ENCODE assay signal across 8 mouse cellular contexts in the genomic region with DNA sequence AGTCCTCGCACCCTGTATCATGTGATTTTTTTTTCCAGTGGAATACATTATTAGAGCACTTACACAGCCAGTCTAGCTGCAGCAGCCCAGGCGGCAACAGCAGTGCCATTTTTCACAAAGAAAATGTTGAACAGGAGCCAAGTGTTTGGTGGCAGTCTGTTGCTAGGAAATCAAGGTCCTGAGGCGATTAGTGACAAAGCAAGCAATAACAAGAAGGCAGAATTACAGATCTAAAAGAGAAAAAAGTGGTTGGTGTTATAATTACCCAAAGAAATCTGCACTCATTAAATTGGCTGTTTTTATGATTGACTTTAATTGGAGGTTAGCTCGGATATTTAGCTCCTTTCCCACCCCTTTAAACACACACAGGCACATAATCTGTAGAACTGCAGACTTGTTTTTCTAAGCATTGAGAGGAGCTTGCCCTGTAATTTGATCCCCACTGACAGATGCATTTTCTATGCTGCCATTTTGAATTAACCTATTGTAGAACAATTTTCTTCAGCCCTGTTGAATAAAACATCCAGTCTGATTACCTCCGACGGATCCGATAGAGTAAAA.
DNase-seq lines count a peak whose midpoint lies in the region; ATAC-seq and TF ChIP-seq lines count a peak whose summit lies in the region.

No protein-coding gene starts in this region.

- no peak for TF ChIP-seq CTCF in lung, embryonic 14.5 days (IDR thresholded peaks at IDR 0.05; ENCODE audit: low read depth)
- no peak for TF ChIP-seq CTCF in hindbrain, postnatal 0 days (IDR thresholded peaks at IDR 0.05; ENCODE audit: low read depth)
- no peak for TF ChIP-seq CTCF in olfactory bulb, adult 2 months (IDR thresholded peaks at IDR 0.05; ENCODE audit: insufficient read depth, low read depth, low read length)
- no peak for TF ChIP-seq CTCF in liver, postnatal 0 days (IDR thresholded peaks at IDR 0.05; ENCODE audit: low read depth)

- no peak for TF ChIP-seq EP300 in liver, postnatal 0 days (IDR thresholded peaks at IDR 0.05; ENCODE audit: low read depth)

- no peak for TF ChIP-seq POLR2A in olfactory bulb, adult 2 months (IDR thresholded peaks at IDR 0.05; ENCODE audit: insufficient read depth, low read depth, low read length)

- peak overlapping the region; percentile 3; the same call in 1 of the 2 replicates for H3K4me2 ChIP-seq in lung, embryonic 14.5 days
- peak overlapping the region; percentile 48 for H3K4me2 ChIP-seq in hindbrain, postnatal 0 days (ENCODE audit: low read depth, low read length)
- H3K4me2 ChIP-seq in liver, postnatal 0 days (ENCODE audit: low read depth, low read length) = no peak overlapping the region

- H3K4me3 ChIP-seq in lung, embryonic 14.5 days (ENCODE audit: low read depth, low read length) = no peak overlapping the region
- no peak overlapping the region for H3K4me3 ChIP-seq in forebrain, embryonic 10.5 days
- no peak overlapping the region for H3K4me3 ChIP-seq in hindbrain, postnatal 0 days (ENCODE audit: low read length)
- H3K4me3 ChIP-seq in olfactory bulb, adult 2 months (ENCODE audit: insufficient read depth, low read depth, low read length) = no peak overlapping the region
- H3K4me3 ChIP-seq in liver, postnatal 0 days (ENCODE audit: low read depth, low read length) = no peak overlapping the region

- DNase-seq in lung, embryonic 14.5 days = peak; percentile 78
- DNase-seq in lung, postnatal 14 days = no peak
- peak; percentile 80 for DNase-seq in forebrain, embryonic 10.5 days (ENCODE audit: extremely low spot score, low spot score)
- peak; percentile 95 for DNase-seq in hindbrain, postnatal 0 days (ENCODE audit: low spot score)
- DNase-seq in left cerebral cortex, adult 9 months (ENCODE audit: low spot score in 2 of 2) = peak; percentile 58 to 72
- no peak for DNase-seq in liver, postnatal 0 days

- no peak overlapping the region; the same call in 1 of the 2 replicates for H3K27ac ChIP-seq in lung, embryonic 14.5 days (ENCODE audit: low read depth)
- H3K27ac ChIP-seq in forebrain, embryonic 10.5 days = peak overlapping the region; percentile 88
- peak overlapping the region; percentile 86 for H3K27ac ChIP-seq in hindbrain, postnatal 0 days
- peak overlapping the region; percentile 57; the same call in 1 of the 2 replicates for H3K27ac ChIP-seq in olfactory bulb, adult 2 months (ENCODE audit: insufficient read depth, low read depth, low read length)
- H3K27ac ChIP-seq in liver, postnatal 0 days (ENCODE audit: low read depth) = no peak overlapping the region

- WGBS in lung, embryonic 14.5 days = 33% methylated on average over 7 of the region's 7 CpGs
- WGBS in forebrain, embryonic 10.5 days = 4% methylated on average over 7 of the region's 7 CpGs
- WGBS in hindbrain, postnatal 0 days = 8% methylated on average over 7 of the region's 7 CpGs
- 8% methylated on average over 7 of the region's 7 CpGs for WGBS in olfactory bulb, adult 2 months
- 77% methylated on average over 7 of the region's 7 CpGs for WGBS in liver, postnatal 0 days (ENCODE audit: insufficient replicate concordance)

- H3K27me3 ChIP-seq in lung, embryonic 14.5 days (ENCODE audit: insufficient read depth, low read length) = no peaks in the 10 kb centered on the region
- H3K27me3 ChIP-seq in forebrain, embryonic 10.5 days (ENCODE audit: poor library complexity, severe bottlenecking) = no peaks in the 10 kb centered on the region
- H3K27me3 ChIP-seq in hindbrain, postnatal 0 days (ENCODE audit: insufficient read depth, low read length) = no peaks in the 10 kb centered on the region
- no peaks in the 10 kb centered on the region for H3K27me3 ChIP-seq in liver, postnatal 0 days (ENCODE audit: insufficient read depth, low read length)

- no peak for ATAC-seq in lung, embryonic 14.5 days (ENCODE audit: insufficient read depth)
- peak; percentile 84 for ATAC-seq in hindbrain, postnatal 0 days
- no peak for ATAC-seq in erythroblast, adult 5-6 weeks (replicated peaks; ENCODE audit: low FRiP score, poor library complexity, severe bottlenecking)
- ATAC-seq in liver, postnatal 0 days = no peak

- H3K36me3 ChIP-seq in lung, embryonic 14.5 days (ENCODE audit: insufficient read depth) = no peaks in the 10 kb centered on the region
- no peaks in the 10 kb centered on the region for H3K36me3 ChIP-seq in forebrain, embryonic 10.5 days (replicated peaks)
- no peaks in the 10 kb centered on the region for H3K36me3 ChIP-seq in hindbrain, postnatal 0 days (ENCODE audit: insufficient read depth, low read length)
- no peaks in the 10 kb centered on the region for H3K36me3 ChIP-seq in liver, postnatal 0 days (replicated peaks; ENCODE audit: insufficient read depth, low read length)

- H3K9me3 ChIP-seq in lung, embryonic 14.5 days (ENCODE audit: low read depth, low read length) = no peaks in the 10 kb centered on the region
- no peaks in the 10 kb centered on the region for H3K9me3 ChIP-seq in forebrain, embryonic 10.5 days
- H3K9me3 ChIP-seq in hindbrain, postnatal 0 days (ENCODE audit: low read length) = no peaks in the 10 kb centered on the region
- no peaks in the 10 kb centered on the region for H3K9me3 ChIP-seq in liver, postnatal 0 days (ENCODE audit: low read length)

- H3K4me1 ChIP-seq in lung, embryonic 14.5 days (ENCODE audit: insufficient read depth) = peaks cover 6% of the 10 kb centered on the region
- H3K4me1 ChIP-seq in forebrain, embryonic 10.5 days = peaks cover 60% of the 10 kb centered on the region
- H3K4me1 ChIP-seq in hindbrain, postnatal 0 days (ENCODE audit: insufficient read depth, low read length) = peaks cover 3% of the 10 kb centered on the region; the same call in 1 of the 2 replicates
- 0 out of 2 replicates have a peak, but pooled peaks cover 2% of the 10 kb centered on the region for H3K4me1 ChIP-seq in olfactory bulb, adult 2 months (ENCODE audit: control insufficient read depth, insufficient read depth, low read length)
- H3K4me1 ChIP-seq in liver, postnatal 0 days (ENCODE audit: insufficient read depth) = no peaks in the 10 kb centered on the region

- H3K9ac ChIP-seq in lung, embryonic 14.5 days = no peak overlapping the region
- 0 out of 2 replicates have a peak overlapping the region, but pooled peaks have one; percentile 17 for H3K9ac ChIP-seq in hindbrain, postnatal 0 days (replicated peaks; ENCODE audit: low read length)
- H3K9ac ChIP-seq in liver, postnatal 0 days (replicated peaks) = no peak overlapping the region

Comparison
In these comparisons a context has a peak if more than half of its experiments do, and no peak if none do; other contexts are left out.
1. DNase-seq: peak in lung, embryonic 14.5 days (single experiment), forebrain, embryonic 10.5 days (single experiment), hindbrain, postnatal 0 days (single experiment) and left cerebral cortex, adult 9 months (2 of 2); none in lung, postnatal 14 days (single experiment) and liver, postnatal 0 days (single experiment).
2. H3K27ac ChIP-seq: peak in forebrain, embryonic 10.5 days (single experiment), hindbrain, postnatal 0 days (single experiment) and olfactory bulb, adult 2 months (single experiment); none in lung, embryonic 14.5 days (single experiment) and liver, postnatal 0 days (single experiment).